Mouse (Mus musculus): ENCODE measurements at regions not wholly inside any gene's neighbourhood (a gene's known extent, or its start where the extent isn't known, plus 50 kb on each side); places are given as distances from the start of the nearest gene placed in this dataset.

DNA sequence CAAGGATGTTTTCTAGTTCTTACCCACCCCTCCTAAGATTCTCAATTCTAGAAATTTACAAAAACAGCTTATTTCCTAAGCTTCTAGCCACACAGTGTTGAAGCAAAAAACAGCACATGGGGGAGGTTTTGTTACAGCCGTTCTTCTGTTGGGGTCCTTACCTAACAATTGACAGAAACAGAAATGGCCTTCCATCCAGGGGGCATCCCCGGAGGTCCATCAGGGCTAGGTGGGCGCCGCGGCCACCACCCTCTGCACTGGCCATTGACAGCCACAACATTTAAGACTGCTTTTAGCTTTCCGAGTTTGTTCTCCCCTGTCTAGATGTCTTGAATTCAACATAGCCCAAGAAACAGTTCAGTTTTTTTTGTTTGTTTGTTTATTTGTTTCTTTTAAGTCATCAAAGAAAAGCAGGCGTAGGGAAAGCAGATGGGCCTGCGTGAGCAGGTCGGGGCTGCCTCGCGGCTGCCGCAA lies 482.3 kb downstream of the Prss52 start:
- no peak for TF ChIP-seq CTCF (IDR thresholded peaks at IDR 0.05; ENCODE audit: extremely low read depth, insufficient read depth, insufficient read length, insufficient replicate concordance)
- no peak for TF ChIP-seq POLR2A (IDR thresholded peaks at IDR 0.05; ENCODE audit: low read depth, low read length)

Measured in spleen, adult 2 months (tissue).